Mouse (Mus musculus) adrenal gland (tissue): ENCODE data around the gene Zfr2.

ENCODE experiments used
- intact Hi-C: fragments of 180-260 bp; cut with DNase I; formaldehyde crosslinking; loops from one replicate; pipeline ENCODE4 v1.15.1; 2025
- microRNA-seq, 2 experiments: library from miRNA; unstranded; fragments of <30 nt; microRNA quantifications; one replicate each; pipeline ENCODE4; 2019

Zfr2 gene

GRCm38 (mm10) chr10:81299585-81300351 is 66.8 kb downstream of the Zfr2 start:
- intact Hi-C loops, result no loop called here

GRCm38 (mm10) chr10:81300352-81300907 is 67.5 kb downstream of the Zfr2 start:
- intact Hi-C loops, result no loop called here

- intact Hi-C loops, result no loop called here
Observed at GRCm38 (mm10) chr10:81301321-81301720, 68.4 kb downstream of the Zfr2 start.

Small RNA genes lying within 50 kb of the gene (microRNA-seq; reads per million reads assigned to microRNA genes)
- gene Mir3057, result 8.0 to 13.6 reads per million in 2 experiments
